Mouse (Mus musculus): ENCODE measurements around the gene Gigyf2. TPM values are rescaled to one million over a fixed set of nuclear protein-coding genes. Genes with fewer than 3 reads are reported as not detected.

The Gigyf2 gene
- total and polyA plus RNA-seq, 3 experiments, result 27.1 to 70.6 TPM; not detected in 1

- no peaks in the 10 kb centered on the region for H3K27me3 ChIP-seq (ENCODE audit: control insufficient read depth in 1 of 2, insufficient read depth in 2 of 2, low read length in 2 of 2)
- no peak for DNase-seq (ENCODE audit: low read depth, low spot score)
- H3K36me3 ChIP-seq (ENCODE audit: control insufficient read depth in 1 of 2, insufficient read depth in 2 of 2, low read length in 2 of 2), result peaks cover 0 to 8% of the 10 kb centered on the region in 2 experiments; a peak in 2 of 4 replicates
- TF ChIP-seq EP300 (IDR thresholded peaks at IDR 0.05; ENCODE audit: low read depth in 1 of 2, low read length in 2 of 2), result no peak
- TF ChIP-seq ZNF384 (IDR thresholded peaks at IDR 0.05; ENCODE audit: low read depth, low read length), result no peak
- no peak for TF ChIP-seq GABPA (IDR thresholded peaks at IDR 0.05; ENCODE audit: low read depth, low read length)
- no peak for TF ChIP-seq USF2 (IDR thresholded peaks at IDR 0.05; ENCODE audit: borderline replicate concordance in 1 of 2, insufficient read depth in 1 of 2, low read depth in 1 of 2, low read length in 2 of 2)
- no peak for TF ChIP-seq POLR2A (IDR thresholded peaks at IDR 0.05; ENCODE audit: control insufficient read depth in 1 of 2, insufficient read depth in 1 of 2, low read depth in 1 of 2, low read length in 2 of 2, poor library complexity in 1 of 2)
- no peak for TF ChIP-seq ELF1 (IDR thresholded peaks at IDR 0.05; ENCODE audit: low read depth, low read length)
- TF ChIP-seq RAD21 (IDR thresholded peaks at IDR 0.05; ENCODE audit: low read depth, low read length), result no peak
- TF ChIP-seq CHD1 (IDR thresholded peaks at IDR 0.05; ENCODE audit: low read depth, low read length), result no peak
- TF ChIP-seq BHLHE40 (IDR thresholded peaks at IDR 0.05; ENCODE audit: borderline replicate concordance, low read depth, low read length), result no peak
- no peak for TF ChIP-seq NELFE (IDR thresholded peaks at IDR 0.05; ENCODE audit: low read depth, low read length)
- H3K27ac ChIP-seq (ENCODE audit: control insufficient read depth, low read depth, low read length), result no peak overlapping the region
- H3K9ac ChIP-seq (ENCODE audit: control insufficient read depth, low read depth, low read length, poor library complexity, severe bottlenecking), result no peak overlapping the region
- H3K4me1 ChIP-seq (ENCODE audit: control insufficient read depth in 1 of 2, insufficient read depth in 2 of 2, low read length in 2 of 2), result no peaks in the 10 kb centered on the region
- H3K9me3 ChIP-seq (replicated peaks; ENCODE audit: insufficient read depth, low read length), result no peaks in the 10 kb centered on the region
- H3K4me3 ChIP-seq (ENCODE audit: control insufficient read depth in 1 of 2, insufficient read depth in 1 of 2, low read depth in 2 of 2, low read length in 2 of 2), result no peak overlapping the region
- H3K79me2 ChIP-seq (ENCODE audit: control insufficient read depth, insufficient read depth, low read length, poor library complexity), result no peaks in the 10 kb centered on the region; the same call in 1 of the 2 replicates
These were observed 70.3 kb downstream of the Gigyf2 start for GRCm38 (mm10) chr1:87396923-87397586.

- H3K9me3 ChIP-seq (replicated peaks; ENCODE audit: insufficient read depth, low read length), result no peaks in the 10 kb centered on the region
- no peak overlapping the region for H3K4me3 ChIP-seq (ENCODE audit: control insufficient read depth in 1 of 2, insufficient read depth in 1 of 2, low read depth in 2 of 2, low read length in 2 of 2)
- H3K9ac ChIP-seq (ENCODE audit: control insufficient read depth, low read depth, low read length, poor library complexity, severe bottlenecking), result no peak overlapping the region
- DNase-seq (ENCODE audit: low read depth, low spot score), result no peak
- peaks cover 0 to 47% of the 10 kb centered on the region in 2 experiments; a peak in 2 of 4 replicates for H3K36me3 ChIP-seq (ENCODE audit: control insufficient read depth in 1 of 2, insufficient read depth in 2 of 2, low read length in 2 of 2)
- no peak overlapping the region for H3K27ac ChIP-seq (ENCODE audit: control insufficient read depth, low read depth, low read length)
- no peaks in the 10 kb centered on the region for H3K79me2 ChIP-seq (ENCODE audit: control insufficient read depth, insufficient read depth, low read length, poor library complexity)
- no peaks in the 10 kb centered on the region for H3K4me1 ChIP-seq (ENCODE audit: control insufficient read depth in 1 of 2, insufficient read depth in 2 of 2, low read length in 2 of 2)
- H3K27me3 ChIP-seq (ENCODE audit: control insufficient read depth in 1 of 2, insufficient read depth in 2 of 2, low read length in 2 of 2), result no peaks in the 10 kb centered on the region
- no peak for TF ChIP-seq GATA1 (IDR thresholded peaks at IDR 0.05; ENCODE audit: low read depth, low read length)
- TF ChIP-seq MAFK (IDR thresholded peaks at IDR 0.05; ENCODE audit: borderline replicate concordance, low read depth, low read length), result no peak
- no peak for TF ChIP-seq MEF2A (IDR thresholded peaks at IDR 0.05; ENCODE audit: extremely low read depth, insufficient replicate concordance, low read depth, low read length, poor library complexity, severe bottlenecking)
- no peak for TF ChIP-seq MAX (IDR thresholded peaks at IDR 0.05; ENCODE audit: low read length)
- TF ChIP-seq NELFE (IDR thresholded peaks at IDR 0.05; ENCODE audit: low read depth, low read length), result no peak
- TF ChIP-seq JUND (IDR thresholded peaks at IDR 0.05; ENCODE audit: low read depth, low read length), result no peak
- TF ChIP-seq HCFC1 (IDR thresholded peaks at IDR 0.05; ENCODE audit: low read depth, low read length), result no peak
- no peak for TF ChIP-seq ZC3H11A (IDR thresholded peaks at IDR 0.05; ENCODE audit: low read depth, low read length)
- TF ChIP-seq TBP (IDR thresholded peaks at IDR 0.05; ENCODE audit: low read depth, low read length), result no peak
- no peak for TF ChIP-seq EP300 (IDR thresholded peaks at IDR 0.05; ENCODE audit: low read depth in 1 of 2, low read length in 2 of 2)
- TF ChIP-seq TAL1 (IDR thresholded peaks at IDR 0.05; ENCODE audit: low read length), result no peak
- TF ChIP-seq RAD21 (IDR thresholded peaks at IDR 0.05; ENCODE audit: low read depth, low read length), result no peak
- no peak for TF ChIP-seq TCF12 (IDR thresholded peaks at IDR 0.05; ENCODE audit: low read depth, low read length)
- no peak for TF ChIP-seq USF2 (IDR thresholded peaks at IDR 0.05; ENCODE audit: borderline replicate concordance in 1 of 2, insufficient read depth in 1 of 2, low read depth in 1 of 2, low read length in 2 of 2)
- TF ChIP-seq ZKSCAN1 (IDR thresholded peaks at IDR 0.05; ENCODE audit: low read depth, low read length), result no peak
- no peak for TF ChIP-seq ZMIZ1 (IDR thresholded peaks at IDR 0.05; ENCODE audit: low read depth, low read length)
- TF ChIP-seq RCOR1 (IDR thresholded peaks at IDR 0.05; ENCODE audit: low read depth, low read length), result no peak
- no peak for TF ChIP-seq POLR2AphosphoS2 (IDR thresholded peaks at IDR 0.05; ENCODE audit: low read length)
These were observed 77.9 kb downstream of the Gigyf2 start for GRCm38 (mm10) chr1:87404710-87405109.

All from MEL (cell line).